Mouse (Mus musculus): ENCODE data around the gene Rassf7.

DNA sequence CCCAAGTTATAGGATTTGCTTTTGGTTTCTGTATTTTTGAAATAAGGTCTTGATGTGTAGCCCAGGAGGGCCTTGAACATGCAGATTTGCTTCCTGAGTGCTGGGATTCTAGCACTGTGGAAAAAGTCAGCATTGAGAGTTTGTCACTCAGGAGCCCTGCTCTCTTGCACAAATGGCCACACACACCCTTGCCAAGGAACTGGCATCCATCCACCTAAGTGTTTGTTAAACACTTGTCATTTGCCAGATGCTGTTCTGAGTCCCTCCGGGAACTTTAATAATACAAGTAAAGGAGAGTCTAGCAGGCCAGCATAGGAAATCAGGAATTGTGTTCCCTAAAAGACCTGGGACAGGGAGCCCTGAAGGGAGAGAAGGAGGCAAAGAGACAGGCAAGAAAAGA, 46.4 kb upstream of the Rassf7 start:
- no peak for TF ChIP-seq CTCF (IDR thresholded peaks at IDR 0.05; ENCODE audit: borderline replicate concordance, insufficient read depth, low read depth, low read length)
- no peak for TF ChIP-seq POLR2A (IDR thresholded peaks at IDR 0.05; ENCODE audit: borderline replicate concordance, insufficient read depth, low read length)

Measured in cerebellum, adult 2 months (tissue).